Comparison of ENCODE assay signal across 17 mouse cellular contexts in the genomic region with DNA sequence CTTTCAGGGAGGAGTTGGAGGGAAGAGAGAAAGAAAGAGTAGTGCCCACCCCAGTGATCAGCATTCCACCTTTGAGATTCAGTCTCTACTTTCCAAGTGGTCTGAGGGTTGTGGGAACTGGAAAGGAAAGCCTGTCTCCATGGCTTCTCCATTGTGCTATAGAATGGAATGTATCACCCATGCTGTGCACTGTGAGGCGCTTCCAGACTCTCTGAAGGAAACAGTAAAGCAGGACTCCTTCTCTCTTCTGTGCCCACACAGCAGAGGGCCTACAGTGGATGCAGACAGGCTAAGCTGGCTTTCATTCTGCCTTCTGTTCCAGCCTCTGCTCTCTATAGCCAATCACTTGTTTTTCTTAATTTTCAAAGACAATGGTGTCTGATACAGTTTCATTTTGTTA. TPM values are rescaled to one million over a fixed set of nuclear protein-coding genes. Genes with fewer than 3 reads are reported as not detected.
DNase-seq lines count a peak whose midpoint lies in the region; ATAC-seq and TF ChIP-seq lines count a peak whose summit lies in the region.
"Had no signal": no experiment of that assay in that cellular context is flagged by ENCODE, and none has a peak within 500 bp of the region (broad histone marks: within the 10 kb centered on the region; RNA-seq: fewer than 3 reads in every experiment).

No protein-coding gene starts in this region.

- H3K9me3 ChIP-seq in forebrain, postnatal 0 days (ENCODE audit: low read length), result no peaks in the 10 kb centered on the region
- no peaks in the 10 kb centered on the region for H3K9me3 ChIP-seq in midbrain, embryonic 10.5 days (replicated peaks)
- H3K9me3 ChIP-seq: embryonic facial prominence, embryonic 15.5 days; intestine, embryonic 15.5 days had no signal

- H3K4me3 ChIP-seq in forebrain, postnatal 0 days (ENCODE audit: low read depth, low read length), result no peak overlapping the region
- H3K4me3 ChIP-seq in midbrain, embryonic 10.5 days, result no peak overlapping the region
- H3K4me3 ChIP-seq: embryonic facial prominence, embryonic 15.5 days; intestine, embryonic 15.5 days; myocyte had no signal

- no peaks in the 10 kb centered on the region for H3K36me3 ChIP-seq in forebrain, postnatal 0 days (ENCODE audit: insufficient read depth)
- no peaks in the 10 kb centered on the region for H3K36me3 ChIP-seq in midbrain, embryonic 10.5 days
- H3K36me3 ChIP-seq: embryonic facial prominence, embryonic 15.5 days; intestine, embryonic 15.5 days had no signal

- no peaks in the 10 kb centered on the region for H3K27me3 ChIP-seq in forebrain, postnatal 0 days (ENCODE audit: insufficient read depth, low read length)
- H3K27me3 ChIP-seq in midbrain, embryonic 10.5 days (ENCODE audit: low read depth, poor library complexity, severe bottlenecking), result no peaks in the 10 kb centered on the region
- H3K27me3 ChIP-seq: embryonic facial prominence, embryonic 15.5 days; intestine, embryonic 15.5 days had no signal

- DNase-seq in embryo, embryonic 10.5 days (ENCODE audit: low spot score), result peak; percentile 13
- DNase-seq in embryo, embryonic 11 days, result no peak
- DNase-seq in ES-CJ7 (ENCODE audit: low read depth, low spot score), result peak; percentile 33
- DNase-seq in forebrain, postnatal 0 days, result no peak
- peak; percentile 14 for DNase-seq in midbrain, embryonic 10.5 days (ENCODE audit: low spot score)
- no peak for DNase-seq in cerebellum, adult 8-10 months
- DNase-seq in urinary bladder, postnatal 14 days (ENCODE audit: low spot score), result no peak
- DNase-seq in testis, postnatal 14 days (ENCODE audit: low spot score), result no peak
- DNase-seq: adrenal gland, adult 8-10 months; cerebellum, postnatal 25 days; heart, adult 18-20 months; lung, embryonic 14.5 days; thymus, postnatal 36 days had no signal

- TF ChIP-seq CTCF in forebrain, postnatal 0 days (IDR thresholded peaks at IDR 0.05; ENCODE audit: low read depth), result no peak

- WGBS in forebrain, postnatal 0 days, result 23% methylated on average over 1 of the region's 1 CpGs
- 0% methylated on average over 1 of the region's 1 CpGs for WGBS in midbrain, embryonic 10.5 days

- ATAC-seq in forebrain, postnatal 0 days, result peak; percentile 63
- ATAC-seq: intestine, embryonic 15.5 days had no signal

- H3K4me2 ChIP-seq in forebrain, postnatal 0 days (ENCODE audit: low read depth), result no peak overlapping the region
- H3K4me2 ChIP-seq: embryonic facial prominence, embryonic 15.5 days; intestine, embryonic 15.5 days; lung, embryonic 14.5 days had no signal

- no peak overlapping the region for H3K9ac ChIP-seq in forebrain, postnatal 0 days
- H3K9ac ChIP-seq: embryonic facial prominence, embryonic 15.5 days; intestine, embryonic 15.5 days; lung, embryonic 14.5 days had no signal

- H3K4me1 ChIP-seq in forebrain, postnatal 0 days (ENCODE audit: insufficient read depth), result peaks cover 8% of the 10 kb centered on the region; the same call in 1 of the 2 replicates
- H3K4me1 ChIP-seq in midbrain, embryonic 10.5 days, result peaks cover 17% of the 10 kb centered on the region
- H3K4me1 ChIP-seq: embryonic facial prominence, embryonic 15.5 days; intestine, embryonic 15.5 days had no signal

- no peak overlapping the region for H3K27ac ChIP-seq in forebrain, postnatal 0 days (ENCODE audit: low read depth, low read length)
- peak overlapping the region; percentile 38 for H3K27ac ChIP-seq in midbrain, embryonic 10.5 days (replicated peaks)
- H3K27ac ChIP-seq: embryonic facial prominence, embryonic 15.5 days; intestine, embryonic 15.5 days had no signal

RNA-seq across cellular contexts. Expression of a gene that starts 41.8 kb away (rescaled TPM):
- total RNA-seq in forebrain, postnatal 0 days (2014; rRNA removed), result 124 and 129 TPM in 2 replicates
- 213 and 214 TPM in 2 replicates for polyA plus RNA-seq in forebrain, postnatal 0 days (2015; fragmentation: Nextera tagmentation; extraction: Ambion mirVana)
- 2.5 and 5.9 TPM in 2 replicates for polyA plus RNA-seq in midbrain, embryonic 10.5 days (2016; fragmentation: Nextera tagmentation; extraction: Ambion mirVana)
- polyA plus RNA-seq: liver, adult 2 months had no signal

Comparison
In these comparisons a context has a peak if more than half of its experiments do, and no peak if none do; other contexts are left out.
1. DNase-seq: peak in embryo, embryonic 10.5 days (single experiment), ES-CJ7 (single experiment) and midbrain, embryonic 10.5 days (single experiment); none in embryo, embryonic 11 days (single experiment), forebrain, postnatal 0 days (single experiment), cerebellum, adult 8-10 months (single experiment), urinary bladder, postnatal 14 days (single experiment) and testis, postnatal 14 days (single experiment).
2. RNA of a gene that starts 41.8 kb away (polyA plus RNA-seq): 213 to 214 TPM in forebrain, postnatal 0 days; 2.5 to 5.9 TPM in midbrain, embryonic 10.5 days; every median in the first group is over 10 times any median in the second.